Mouse (Mus musculus) kidney, embryonic 16.5 days (tissue): ENCODE data around the gene B4galt5. TPM values are rescaled to one million over a fixed set of nuclear protein-coding genes. Genes with fewer than 3 reads are reported as not detected.
A peak's percentile ranks its signal among the peaks of the same experiment; 100 is the strongest.

Experiments used
- ATAC-seq: fragments of 200-750 bp; cut with Nextera tagmentation; 2 replicates; pipeline ENCODE4 v1.8.0; 2017; ENCODE audit warnings: moderate TSS enrichment; ENCODE audit not compliant: low FRiP score, low TSS enrichment
- H3K27ac ChIP-seq: fragments of 300-500 bp; sonication (generic); 2 replicates; pipeline ENCODE4 v1.5.1; 2014; ENCODE audit warnings: low read length
- H3K27me3 ChIP-seq: fragments of 300-500 bp; sonication (generic); 2 replicates; pipeline ENCODE4 v1.6.1; 2014; ENCODE audit warnings: low read length, control low read depth, mixed read lengths; ENCODE audit not compliant: insufficient read depth
- H3K36me3 ChIP-seq: fragments of 300-500 bp; sonication (generic); 2 replicates; pipeline ENCODE4 v1.6.1; 2014; ENCODE audit warnings: low read length, control low read depth, mixed read lengths; ENCODE audit not compliant: insufficient read depth
- H3K4me1 ChIP-seq: fragments of 300-500 bp; sonication (generic); 2 replicates; pipeline ENCODE4 v1.6.1; 2014; ENCODE audit warnings: low read length, control low read depth, mixed read lengths; ENCODE audit not compliant: insufficient read depth
- H3K4me2 ChIP-seq: fragments of 300-500 bp; sonication (generic); replicated peaks from 2 replicates; pipeline ENCODE4 v1.6.1; 2014; ENCODE audit warnings: low read depth, low read length
- H3K4me3 ChIP-seq: fragments of 300-500 bp; sonication (generic); 2 replicates; pipeline ENCODE4 v1.5.1; 2014; ENCODE audit warnings: mild to moderate bottlenecking, low read length
- H3K9ac ChIP-seq: fragments of 300-500 bp; sonication (generic); replicated peaks from 2 replicates; pipeline ENCODE4 v1.6.1; 2014; ENCODE audit warnings: low read length
- H3K9me3 ChIP-seq: fragments of 300-500 bp; sonication (generic); 2 replicates; pipeline ENCODE4 v1.6.1; 2016; ENCODE audit warnings: low read length, control low read depth
- WGBS: fragments of 180-500 bp; shearing (Covaris S2); extraction: QIAGEN DNeasy Blood & Tissue Kit; methylation state at CpG from one replicate; pipeline ENCODE4 v1.1.7; 2014; 5-methylcytosine and 5-hydroxymethylcytosine counted together
- polyA plus RNA-seq: library from polyadenylated mRNA; unstranded; fragments of >200 nt; fragmentation: Nextera tagmentation; extraction: Ambion mirVana; gene quantifications from 2 replicates; pipeline ENCODE4 v1.2.1, GENCODE M21; 2015

B4galt5 gene
- polyA plus RNA-seq, 1 experiment from 2014 or later, result 8.9 TPM

- WGBS, result 24% methylated on average over 7 of the region's 7 CpGs
- Histone ChIP-seq H3K4me1 (peaks cover 30% of the 10 kb centered on the region), H3K27me3 (no peaks in the 10 kb centered on the region), H3K27ac (peak overlapping the region; percentile 67), H3K4me2 (peak overlapping the region; percentile 20; the same call in 1 of the 2 replicates), H3K9me3 (no peaks in the 10 kb centered on the region), H3K9ac (0 out of 2 replicates have a peak overlapping the region, but pooled peaks have one; percentile 39), H3K36me3 (no peaks in the 10 kb centered on the region), H3K4me3 (no peak overlapping the region)
- ATAC-seq, result peak; percentile 40
Observed at GRCm38 (mm10) chr2:167250736-167251337, 98.1 kb downstream of the B4galt5 start.

DNA sequence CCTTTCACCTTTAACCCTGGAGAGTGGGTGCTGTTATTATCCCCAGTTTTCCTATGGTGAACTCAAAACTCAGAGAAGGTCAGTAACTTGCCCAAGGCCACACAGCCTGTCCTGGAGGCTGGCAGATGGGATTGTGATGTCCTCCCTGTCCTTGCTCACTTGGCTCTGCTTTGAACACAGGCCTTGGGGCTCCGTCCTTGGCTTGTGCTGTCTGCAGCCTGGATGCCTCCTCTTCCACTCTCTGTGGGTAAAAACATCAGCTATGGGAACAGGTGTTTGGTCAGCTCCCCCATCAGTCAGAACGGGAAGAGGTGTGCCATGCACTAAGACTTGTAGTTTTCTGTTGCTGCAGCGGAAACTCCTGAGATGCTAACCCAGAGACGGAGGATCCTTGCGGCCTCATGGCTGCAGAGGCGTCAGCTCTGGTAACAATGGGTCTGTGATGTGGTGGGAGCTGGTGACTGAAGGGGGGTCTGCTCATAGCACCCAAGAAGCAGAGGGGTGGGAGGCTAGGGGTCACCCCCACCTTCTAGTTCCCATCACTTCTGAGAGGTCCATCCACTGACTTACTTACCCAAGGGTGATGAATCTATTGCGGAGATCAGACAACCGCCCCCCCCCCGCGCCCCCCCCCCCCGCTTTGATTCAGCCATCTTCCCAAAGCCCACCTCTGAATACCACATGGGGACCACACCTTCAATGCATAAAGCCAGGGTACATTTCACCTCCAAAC, 98.8 kb downstream of the B4galt5 start:
- no peak for ATAC-seq
- Histone ChIP-seq H3K4me1 (peaks cover 30% of the 10 kb centered on the region), H3K9me3 (no peaks in the 10 kb centered on the region), H3K36me3 (no peaks in the 10 kb centered on the region), H3K27me3 (no peaks in the 10 kb centered on the region), H3K27ac (peak overlapping the region; percentile 68), H3K9ac (0 out of 2 replicates have a peak overlapping the region, but pooled peaks have one; percentile 35), H3K4me3 (no peak overlapping the region), H3K4me2 (peak overlapping the region; percentile 15; the same call in 1 of the 2 replicates)
- WGBS, result 41% methylated on average over 11 of the region's 11 CpGs

DNA sequence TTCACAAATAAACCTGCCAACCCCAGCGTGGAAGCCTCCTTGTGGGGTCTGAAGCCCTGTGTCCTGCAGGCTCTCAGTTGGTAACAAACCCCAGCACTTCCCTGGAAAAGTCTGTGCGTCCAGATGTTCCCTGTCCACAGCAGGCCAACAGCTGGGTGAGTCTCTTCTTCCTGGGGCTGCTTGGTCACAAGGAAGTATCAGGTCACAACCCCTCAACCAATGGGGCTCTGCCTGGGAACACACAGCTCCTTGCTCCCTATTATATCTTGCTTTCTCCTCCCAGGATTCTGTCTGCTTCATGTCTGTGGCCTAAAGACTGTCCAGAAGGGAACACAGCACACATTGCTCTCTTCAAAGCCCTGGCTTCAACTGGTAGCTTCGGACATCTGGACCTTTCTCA, 99.4 kb downstream of the B4galt5 start:
- Histone ChIP-seq H3K27me3 (no peaks in the 10 kb centered on the region), H3K4me2 (no peak overlapping the region), H3K27ac (peak overlapping the region; percentile 68), H3K9me3 (0 out of 2 replicates have a peak, but pooled peaks cover 3% of the 10 kb centered on the region), H3K36me3 (no peaks in the 10 kb centered on the region), H3K4me1 (peaks cover 30% of the 10 kb centered on the region), H3K4me3 (no peak overlapping the region), H3K9ac (0 out of 2 replicates have a peak overlapping the region, but pooled peaks have one; percentile 35)
- peak; percentile 74 for ATAC-seq
- 28% methylated on average over 3 of the region's 3 CpGs for WGBS

Other genes starting within 250 kb of the B4galt5 start
- 1.1 and 1.2 TPM in 2 replicates for gene Kcnb1, start 159.0 kb downstream of the B4galt5 start, polyA plus RNA-seq
- 18.4 and 20.6 TPM in 2 replicates for gene Ptgis, start 108.6 kb downstream of the B4galt5 start, polyA plus RNA-seq
- 20.7 and 25.7 TPM in 2 replicates for gene Slc9a8, start 72.5 kb upstream of the B4galt5 start, polyA plus RNA-seq
- 104 and 108 TPM in 2 replicates for gene Rnf114, start 143.5 kb upstream of the B4galt5 start, polyA plus RNA-seq
- gene Spata2, start 143.7 kb upstream of the B4galt5 start, polyA plus RNA-seq, result 18.3 and 21.2 TPM in 2 replicates
- 40.8 and 49.3 TPM in 2 replicates for gene Snai1, start 189.0 kb upstream of the B4galt5 start, polyA plus RNA-seq